Mouse (Mus musculus) left cerebral cortex, postnatal 36 days (tissue): Measurements from ENCODE around the gene Adap1. TPM values are rescaled to one million over a fixed set of nuclear protein-coding genes. Genes with fewer than 3 reads are reported as not detected.

ENCODE experiments used
- DNase-seq, 2 experiments: peaks; one replicate each; pipeline ENCODE4 v3.0.0; 2021 to 2022; ENCODE audit warnings: low spot score in 2 of 2, mixed read lengths in 1 of 2
- intact Hi-C: fragments of 180-260 bp; cut with DNase I; formaldehyde crosslinking; loops from one replicate; pipeline ENCODE4 v1.15.1; 2025
- total RNA-seq, 2 experiments: library from RNA; stranded (reverse); gene quantifications; 2 replicates each; pipeline ENCODE4 v1.2.3; 2021

The Adap1 gene
- total RNA-seq, 2 experiments from 2014 or later = 260 to 316 TPM

DNA sequence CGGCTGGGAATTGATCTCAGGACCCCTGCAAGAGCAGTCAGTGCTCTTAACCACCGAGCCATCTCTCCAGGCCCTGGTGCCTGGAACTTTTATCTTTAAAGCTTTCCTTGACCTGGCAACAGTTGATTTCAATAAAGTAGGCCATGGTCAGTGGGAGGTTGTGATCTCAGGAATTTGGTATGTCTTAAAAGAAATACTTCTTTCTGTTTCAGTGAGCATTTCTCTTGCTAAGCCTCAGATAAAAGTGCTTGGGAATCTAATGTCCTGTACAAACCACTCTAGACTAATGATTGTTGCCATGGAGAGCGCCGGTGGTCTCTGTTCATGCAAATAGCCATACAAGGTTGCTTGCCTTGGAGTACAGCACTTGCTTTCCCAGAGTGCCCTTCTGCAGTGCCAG is 67.6 kb downstream of the Adap1 start:
- intact Hi-C loops = no loop called here
- no peak for DNase-seq

DNA sequence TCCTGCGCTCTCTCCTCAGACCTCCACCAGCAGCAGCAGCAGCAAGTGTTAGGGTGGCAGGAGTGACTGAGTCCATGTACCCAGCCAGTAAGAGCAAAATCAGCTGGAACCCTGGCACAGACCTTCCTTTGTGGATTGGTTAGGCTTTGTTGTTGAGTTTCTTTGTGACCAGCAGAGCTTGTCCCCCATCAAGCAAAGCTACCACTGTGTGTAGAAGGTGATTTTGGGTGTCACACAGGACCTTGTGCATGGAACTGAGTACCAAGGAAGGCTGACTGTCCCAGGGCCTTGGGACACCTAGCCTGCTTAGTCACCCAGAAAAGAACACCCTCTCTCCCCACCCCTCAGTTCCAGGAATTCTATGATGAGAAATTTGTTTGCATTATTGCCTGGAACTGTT is 68.2 kb downstream of the Adap1 start:
- intact Hi-C loops = no loop called here
- DNase-seq = no peak

DNA sequence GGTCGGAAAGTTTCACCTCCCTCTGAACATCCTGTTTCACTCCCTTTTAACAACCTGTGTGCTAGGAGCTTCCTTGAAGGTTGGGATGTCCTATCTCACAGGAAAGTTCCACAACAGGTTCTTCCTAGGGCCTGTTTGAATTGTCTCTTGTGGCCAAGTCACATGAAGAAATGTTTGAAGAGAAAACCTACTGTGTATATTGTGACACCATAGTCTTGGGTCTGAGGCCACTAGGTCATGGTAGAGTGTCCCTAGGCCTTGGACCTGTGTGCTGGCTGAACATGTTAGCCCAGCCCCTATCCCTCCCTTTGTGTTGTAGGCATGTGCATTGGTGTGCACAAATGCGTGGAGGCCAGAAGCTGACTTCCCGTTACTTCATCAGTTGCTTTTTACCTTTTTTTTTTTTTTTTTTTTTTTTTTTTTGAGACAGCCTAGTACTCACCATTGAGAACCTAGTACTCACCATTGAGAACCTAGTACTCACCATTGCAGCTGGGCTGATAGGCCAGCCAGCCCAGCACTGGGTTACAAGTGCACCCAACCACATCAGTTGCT is 69.1 kb downstream of the Adap1 start:
- no peak for DNase-seq
- intact Hi-C loops = no loop called here

DNA sequence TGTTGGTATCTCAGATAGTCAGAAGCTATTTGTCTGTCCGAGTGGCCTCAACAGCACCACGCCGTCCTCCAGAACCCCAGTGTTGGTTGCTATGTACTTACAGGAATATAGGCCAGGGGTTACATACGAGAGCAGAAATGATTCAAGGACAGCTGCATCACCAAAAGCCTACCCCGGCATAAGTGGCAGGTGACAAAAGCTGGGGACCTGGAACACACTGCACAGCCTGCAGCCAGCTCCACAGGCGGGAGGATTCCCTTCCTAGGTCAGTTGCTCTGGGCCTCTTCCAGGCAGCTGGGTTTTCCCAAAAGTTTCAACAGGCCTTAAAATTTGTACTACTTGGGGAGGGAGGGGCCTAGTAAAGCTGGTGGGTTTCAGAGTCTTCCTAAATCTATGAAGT is 69.6 kb downstream of the Adap1 start:
- intact Hi-C loops = no loop called here
- DNase-seq = no peak

DNA sequence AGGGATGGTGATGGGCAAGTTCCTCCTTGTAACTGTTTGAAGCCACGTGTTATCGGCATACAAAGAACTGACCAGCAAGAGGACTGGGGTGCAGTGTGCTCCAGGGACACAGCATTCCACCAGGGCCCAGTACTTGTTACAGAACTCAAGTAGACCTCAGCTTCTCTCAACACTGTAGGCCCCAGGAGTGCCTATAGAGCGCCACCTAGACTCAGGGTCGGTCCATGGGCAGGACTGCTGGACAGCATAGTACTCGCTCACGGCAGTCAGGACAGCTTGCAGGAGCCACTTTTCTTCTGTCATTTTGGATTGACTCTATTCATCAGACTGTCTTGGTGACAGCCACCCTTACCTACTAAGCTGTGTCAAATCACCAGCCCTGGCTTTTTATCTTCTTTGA is 70.5 kb downstream of the Adap1 start:
- intact Hi-C loops = no loop called here
- no peak for DNase-seq

DNA sequence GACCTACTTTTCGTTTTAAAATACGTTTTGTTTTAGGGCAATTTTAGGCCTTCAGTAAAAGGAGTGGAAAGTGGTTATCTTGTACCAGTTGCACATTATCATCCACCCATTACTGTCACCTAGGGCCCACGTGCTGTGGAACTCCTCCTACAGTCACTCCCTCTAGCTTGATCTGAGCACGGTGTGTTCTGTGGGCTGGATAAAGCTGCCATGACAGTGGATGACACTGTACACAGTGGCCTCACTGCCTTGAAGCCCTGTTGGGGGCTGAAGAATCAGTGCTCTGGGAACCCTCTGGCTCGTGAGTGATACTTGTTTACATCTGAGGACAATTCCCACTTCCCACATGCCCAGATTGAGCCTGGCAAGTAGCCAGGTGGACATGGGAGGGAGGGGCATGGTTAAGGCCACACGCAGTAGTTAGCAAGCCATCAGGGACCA is 72.1 kb downstream of the Adap1 start:
- intact Hi-C loops = no loop called here
- no peak for DNase-seq

DNA sequence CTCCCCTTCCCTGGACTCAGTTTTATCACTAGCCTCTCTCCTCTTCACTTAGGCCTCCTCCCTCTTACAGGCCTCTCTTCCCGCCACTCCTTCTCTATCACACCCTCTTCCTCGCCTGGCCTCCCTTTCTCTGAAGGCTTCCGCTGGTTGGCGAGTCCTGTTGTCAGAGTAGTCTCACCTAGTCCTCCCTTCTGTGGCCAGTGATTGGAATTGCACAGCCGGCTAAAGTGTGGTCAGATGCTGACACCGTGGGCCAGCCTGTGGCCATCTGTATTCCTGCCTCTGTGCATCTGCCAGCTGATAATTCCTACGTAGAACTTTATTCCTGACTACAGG is 72.5 kb downstream of the Adap1 start:
- DNase-seq = no peak
- intact Hi-C loops = loop anchor here (1.0 kb wide), 1 partner anchor 53 kb away; the partner anchor contains the start of gene Sun1

DNA sequence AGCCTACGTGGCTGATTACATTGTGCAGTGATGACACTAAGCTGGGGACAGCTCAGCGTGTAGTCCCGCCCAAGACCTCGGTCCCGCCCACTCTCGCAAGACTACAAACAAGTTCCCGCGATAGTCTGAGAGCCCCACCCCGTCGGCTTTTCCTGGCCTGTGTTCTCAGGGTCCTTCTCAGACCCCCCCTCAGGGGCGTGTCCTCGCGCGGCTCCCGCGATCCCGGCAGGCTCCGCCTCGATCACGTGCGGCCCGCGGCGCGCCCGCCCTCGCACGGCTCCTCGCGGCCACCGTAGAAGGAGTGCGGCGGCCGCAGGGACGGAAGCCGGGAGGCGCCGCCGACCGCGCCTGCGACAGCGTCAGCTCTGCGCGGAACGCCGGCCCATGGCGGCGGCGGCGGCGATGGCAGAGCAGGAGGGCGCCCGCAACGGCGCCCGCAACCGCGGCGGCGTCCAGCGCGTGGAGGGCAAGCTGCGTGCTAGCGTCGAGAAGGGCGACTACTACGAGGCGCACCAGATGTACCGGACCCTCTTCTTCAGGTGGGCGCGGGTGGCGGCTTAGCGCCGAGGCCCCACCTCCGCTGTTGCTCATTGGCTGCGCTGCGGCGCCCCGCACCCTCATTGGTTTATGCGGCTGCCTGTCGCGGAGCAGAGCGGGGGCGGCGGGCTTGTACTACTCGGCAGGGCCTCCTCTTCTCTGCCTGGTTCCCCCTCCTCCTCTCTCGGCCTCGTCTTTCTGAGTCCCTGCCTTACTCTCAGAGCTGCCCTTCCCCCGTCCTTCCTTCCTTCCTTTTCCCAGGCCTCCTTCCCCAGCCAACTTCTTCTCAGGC is 73.1 kb downstream of the Adap1 start, which contains the start of gene Get4:
Get4 (plus strand) TSS at position 244 of the 829 bp plus-strand sequence.
- DNase-seq = peak; percentile 97 to 99
- intact Hi-C loops = loop anchor here (1.0 kb wide), 1 partner anchor 52 kb away; the partner anchor contains the start of gene Sun1

DNA sequence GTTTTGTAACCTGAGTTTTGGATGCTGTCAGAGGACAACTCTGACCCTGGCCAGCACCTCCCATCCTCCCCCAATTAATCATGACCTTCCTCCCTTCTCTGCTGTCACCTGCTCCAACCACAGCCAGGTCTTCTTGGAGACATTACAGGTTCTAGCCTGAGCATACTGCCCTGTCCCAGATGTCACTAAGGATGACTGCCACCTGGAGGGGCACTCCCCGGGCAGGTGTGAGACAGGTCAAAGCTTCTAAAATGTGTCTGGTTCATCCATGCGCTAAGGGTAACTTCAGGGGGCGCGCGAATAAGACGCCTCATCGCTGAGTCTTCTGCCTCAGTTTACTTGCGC is 73.7 kb downstream of the Adap1 start:
- DNase-seq = no peak
- intact Hi-C loops = loop anchor here (1.0 kb wide), 1 partner anchor 51 kb away; the partner anchor contains the start of gene Sun1

DNA sequence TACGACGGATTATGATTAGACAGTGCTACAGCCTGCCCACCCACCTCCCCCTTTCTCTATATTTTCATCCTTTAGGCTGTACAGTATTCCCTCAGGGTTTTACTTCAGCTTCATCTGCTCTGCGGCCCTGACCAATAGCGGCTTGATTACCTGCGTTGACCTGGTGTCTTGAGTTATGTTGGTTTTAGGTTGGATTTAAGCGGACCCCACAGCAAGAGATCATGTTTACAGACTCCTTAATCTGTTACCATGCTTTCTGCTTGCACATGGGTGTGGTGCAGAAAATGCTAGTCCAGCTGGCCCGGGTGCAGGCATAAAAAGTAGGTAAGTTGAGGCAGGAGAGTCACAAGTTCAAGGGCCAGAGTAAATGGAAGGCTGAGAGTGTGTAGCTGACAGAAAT is 74.1 kb downstream of the Adap1 start:
- intact Hi-C loops = no loop called here
- no peak for DNase-seq

DNA sequence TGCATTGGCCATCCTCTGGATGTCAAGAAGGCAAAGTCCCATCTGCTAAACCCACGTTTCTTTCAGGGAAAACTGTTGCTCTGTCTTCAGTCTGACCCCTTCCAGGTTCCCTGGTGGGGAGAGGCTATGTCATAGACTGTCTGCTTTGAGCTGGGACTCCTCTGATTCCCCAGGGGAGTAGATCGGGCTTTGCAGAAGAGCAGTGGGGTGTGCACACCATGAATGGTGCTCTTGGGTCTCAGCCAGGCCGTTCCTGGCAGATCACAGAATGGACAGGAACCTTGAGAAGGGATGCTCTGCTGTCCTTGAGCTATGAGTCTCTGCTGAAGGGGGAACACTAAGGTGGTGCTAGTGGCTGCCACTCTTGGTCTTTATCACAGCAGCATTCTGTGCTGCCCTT is 76.6 kb downstream of the Adap1 start:
- DNase-seq = no peak
- intact Hi-C loops = no loop called here

DNA sequence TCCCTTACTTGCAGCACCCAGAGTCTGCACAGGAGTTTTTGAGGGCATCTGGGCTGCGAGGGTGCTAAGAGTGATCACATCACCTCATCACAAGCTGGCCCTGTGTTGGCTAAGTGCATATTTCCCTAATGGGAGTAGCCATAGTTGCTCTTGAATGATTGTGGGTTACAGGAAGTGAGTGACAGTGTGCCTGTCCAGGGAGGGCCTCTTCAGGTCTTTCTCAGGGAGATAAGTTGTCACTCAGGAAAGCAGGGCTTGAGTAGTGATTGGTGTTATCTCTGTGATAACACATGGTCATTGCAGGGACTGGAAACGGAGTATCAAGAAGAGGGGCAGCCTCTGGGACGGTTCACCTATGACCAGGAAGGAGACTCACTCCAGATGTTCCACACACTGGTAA is 77.7 kb downstream of the Adap1 start:
- DNase-seq = no peak
- intact Hi-C loops = no loop called here

DNA sequence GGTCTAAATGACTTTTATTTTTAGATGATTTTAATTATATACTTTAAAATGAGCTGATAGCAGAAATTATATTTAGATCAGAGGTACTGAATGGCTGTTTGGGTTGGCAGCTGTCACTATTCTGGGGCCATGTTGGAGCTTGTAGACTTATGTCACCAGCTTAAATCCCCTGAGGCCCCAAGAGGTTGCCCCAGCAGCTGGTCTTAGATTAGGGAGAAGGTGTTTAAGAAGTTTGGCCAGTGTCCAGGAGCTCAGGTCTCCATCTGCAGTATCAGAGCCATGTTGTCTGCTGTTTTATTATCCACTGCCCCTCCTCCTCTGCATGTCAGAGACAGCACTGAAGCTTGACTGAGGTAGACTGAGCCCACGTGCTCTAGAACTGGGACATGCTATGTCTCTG is 82.0 kb downstream of the Adap1 start:
- intact Hi-C loops = no loop called here
- no peak for DNase-seq

DNA sequence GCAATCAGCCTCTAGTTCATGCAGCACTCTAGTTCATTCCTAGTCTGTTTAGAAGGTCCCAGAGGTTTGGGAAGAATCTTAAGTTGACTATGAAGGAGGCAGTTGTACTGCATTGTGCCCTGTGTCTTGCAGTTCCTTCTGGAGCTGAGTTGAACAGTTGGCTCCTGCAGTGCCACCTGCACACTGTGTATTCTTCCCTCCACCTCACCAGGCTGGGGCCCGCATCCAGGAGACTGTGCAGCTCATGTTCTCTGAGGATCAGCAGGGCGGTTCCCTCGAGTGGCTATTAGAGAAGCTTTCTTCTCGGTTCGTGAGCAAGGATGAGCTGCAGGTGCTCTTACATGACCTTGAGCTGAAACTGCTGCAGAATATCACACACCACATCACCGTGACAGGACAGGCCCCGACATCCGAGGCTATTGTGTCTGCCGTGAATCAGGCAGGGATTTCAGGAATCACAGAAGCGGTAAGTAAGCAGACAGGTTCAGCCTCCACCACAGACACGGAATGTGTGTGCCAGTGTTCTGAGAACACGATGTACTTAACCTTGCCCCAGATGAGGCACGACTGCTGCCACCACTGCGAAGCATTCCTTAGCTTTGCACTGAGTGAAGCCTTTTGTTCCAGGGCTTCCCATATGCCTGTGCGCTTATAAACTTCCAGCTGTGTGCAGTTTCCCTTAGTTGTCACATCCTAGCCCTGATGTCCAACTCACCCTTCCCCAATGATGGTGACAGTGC is 84.2 kb downstream of the Adap1 start:
- no peak for DNase-seq
- intact Hi-C loops = no loop called here

DNA sequence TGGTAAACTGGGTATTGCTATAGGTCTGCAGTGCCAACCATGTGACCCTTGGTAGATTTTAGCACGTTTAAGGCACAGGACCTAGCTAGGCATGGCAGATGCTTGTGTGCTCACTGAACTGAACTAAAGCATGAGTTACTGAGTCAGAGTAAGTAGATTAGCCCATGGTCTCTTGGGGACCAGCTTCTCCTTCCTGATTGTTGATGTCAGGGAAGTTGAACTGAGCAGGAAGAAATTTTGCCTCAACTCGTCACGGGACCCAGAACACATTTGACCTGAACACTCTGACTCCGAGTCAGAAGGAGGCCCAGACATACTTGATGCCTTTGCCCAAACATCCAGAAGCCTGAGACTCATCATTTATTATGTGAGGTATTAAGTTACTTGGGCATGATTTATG is 88.0 kb downstream of the Adap1 start:
- DNase-seq = no peak
- intact Hi-C loops = no loop called here

DNA sequence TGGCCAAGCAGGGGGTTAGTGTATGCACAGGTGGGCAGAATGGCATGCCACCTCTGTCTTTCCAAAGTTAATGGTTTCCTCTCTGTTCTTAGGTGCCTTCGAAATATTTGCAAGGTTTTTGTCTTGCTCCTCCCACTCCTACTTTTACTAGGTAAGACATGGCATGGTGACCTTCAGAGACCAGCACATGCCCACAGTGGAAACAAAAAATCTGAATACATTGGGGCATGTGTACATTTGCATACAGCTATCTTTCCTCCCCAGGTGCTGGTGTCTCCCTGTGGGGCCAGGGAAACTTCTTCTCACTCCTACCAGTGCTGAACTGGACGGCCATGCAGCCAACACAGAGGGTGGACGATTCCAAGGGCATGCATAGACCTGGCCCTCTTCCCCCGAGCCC is 91.0 kb downstream of the Adap1 start:
- no peak for DNase-seq
- intact Hi-C loops = no loop called here

DNA sequence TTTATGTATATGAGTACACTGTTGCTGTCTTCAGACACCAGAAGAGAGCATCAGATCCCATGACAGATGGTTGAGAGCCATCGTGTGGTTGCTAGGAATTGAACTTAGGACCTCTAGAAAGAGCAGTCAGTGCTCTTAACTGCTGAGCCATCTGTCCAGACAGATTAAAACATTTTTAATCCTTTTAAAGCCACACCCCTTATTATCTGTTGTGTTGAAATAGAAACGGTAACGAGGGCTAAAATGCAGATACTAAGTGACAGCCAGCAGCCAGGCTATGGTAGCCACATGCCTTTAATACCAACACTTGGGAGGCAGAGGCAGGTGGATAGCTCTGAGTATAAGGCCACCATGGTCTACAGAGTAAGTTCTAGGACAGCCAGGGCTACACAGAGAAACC is 93.3 kb downstream of the Adap1 start:
- DNase-seq = no peak
- intact Hi-C loops = no loop called here

DNA sequence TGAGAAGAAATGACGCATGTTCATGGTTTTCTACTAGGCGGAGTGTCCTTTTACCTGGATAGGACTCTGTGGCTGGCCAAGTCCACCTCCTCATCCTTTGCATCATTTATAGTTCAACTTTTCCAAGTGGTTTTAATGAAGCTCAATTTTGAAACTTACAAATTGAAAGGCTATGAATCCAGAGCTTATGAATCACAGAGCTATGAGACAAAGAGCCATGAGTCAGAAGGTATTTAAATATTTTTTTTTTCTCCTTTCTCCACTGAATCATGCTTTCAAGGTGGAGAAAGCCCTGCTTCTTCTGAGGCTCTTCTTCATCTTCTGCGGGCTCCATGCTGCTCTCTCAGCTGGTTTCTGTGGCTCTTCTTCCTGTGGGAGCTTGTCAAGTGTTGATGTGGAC is 95.7 kb downstream of the Adap1 start:
- intact Hi-C loops = loop anchor here (5.0 kb wide), 1 partner anchor 47 kb away; no protein-coding TSS in a partner anchor
- no peak for DNase-seq

DNA sequence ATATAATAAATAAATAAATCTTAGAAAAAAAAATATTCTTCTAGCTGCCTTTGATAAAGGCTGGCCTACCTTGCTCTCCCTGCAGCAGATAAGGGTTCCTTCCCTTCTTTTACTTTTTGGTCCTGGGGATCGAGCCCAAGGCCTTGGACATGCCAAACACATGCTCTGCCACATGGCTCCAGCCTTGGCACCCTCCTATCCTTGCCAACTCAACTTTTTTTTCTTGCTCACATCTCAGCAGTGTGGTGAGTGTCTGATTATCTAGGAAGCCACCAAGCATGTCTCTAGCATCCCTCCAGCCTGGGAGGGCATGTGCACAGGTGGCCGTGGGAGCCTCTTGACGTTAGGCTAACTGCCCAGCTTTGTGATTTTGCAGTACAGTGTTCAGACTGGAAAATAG is 97.1 kb downstream of the Adap1 start:
- intact Hi-C loops = loop anchor here (5.0 kb wide), 1 partner anchor 46 kb away; no protein-coding TSS in a partner anchor

DNA sequence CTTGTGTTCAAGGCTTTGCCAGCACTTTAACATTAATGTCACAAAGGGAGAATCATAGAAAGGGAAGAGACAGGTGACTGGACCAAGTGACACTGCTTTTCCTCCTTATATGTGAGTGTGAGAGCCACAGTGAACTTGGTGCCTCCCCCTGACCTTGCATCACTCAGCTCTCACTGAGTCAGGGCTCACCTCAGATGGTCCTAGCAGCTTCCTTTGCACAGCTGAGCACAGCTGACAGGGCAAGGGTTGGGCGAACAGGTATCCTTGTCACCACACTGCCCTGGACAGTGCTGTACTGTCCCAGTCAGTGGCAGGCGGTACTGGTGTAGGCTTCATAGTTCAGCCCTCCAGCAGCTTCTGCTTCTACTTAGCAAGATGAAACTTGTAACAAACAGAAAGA is 97.8 kb downstream of the Adap1 start:
- no peak for DNase-seq
- intact Hi-C loops = loop anchor here (5.0 kb wide), 1 partner anchor 45 kb away; no protein-coding TSS in a partner anchor

More for the DNA sequence above, 97.1 kb downstream of the Adap1 start:
- DNase-seq = no peak
